Mouse (Mus musculus) embryonic facial prominence, embryonic 12.5 days (tissue): ENCODE data around the gene Lrp10. TPM values are rescaled to one million over a fixed set of nuclear protein-coding genes. Genes with fewer than 3 reads are reported as not detected.
A peak's percentile ranks its signal among the peaks of the same experiment; 100 is the strongest.

Source experiments
- ATAC-seq: fragments of 200-750 bp; cut with Nextera tagmentation; 2 replicates; pipeline ENCODE4 v1.8.0; 2017; ENCODE audit not compliant: insufficient number of reproducible peaks, insufficient read depth, low FRiP score, low TSS enrichment
- H3K27ac ChIP-seq: fragments of 300-500 bp; sonication (generic); 2 replicates; pipeline ENCODE4 v1.5.1; 2016; ENCODE audit warnings: mild to moderate bottlenecking
- H3K27me3 ChIP-seq: fragments of 300-500 bp; sonication (generic); 2 replicates; pipeline ENCODE4 v1.6.1; 2016; ENCODE audit warnings: mild to moderate bottlenecking, moderate library complexity
- H3K36me3 ChIP-seq: fragments of 300-500 bp; sonication (generic); 2 replicates; pipeline ENCODE4 v1.6.1; 2016; ENCODE audit warnings: mild to moderate bottlenecking
- H3K4me1 ChIP-seq: fragments of 300-500 bp; sonication (generic); 2 replicates; pipeline ENCODE4 v1.6.1; 2016
- H3K4me2 ChIP-seq: fragments of 300-500 bp; sonication (generic); replicated peaks from 2 replicates; pipeline ENCODE4 v1.6.1; 2016; ENCODE audit warnings: mild to moderate bottlenecking, moderate library complexity
- H3K4me3 ChIP-seq: fragments of 300-500 bp; sonication (generic); 2 replicates; pipeline ENCODE4 v1.5.1; 2016; ENCODE audit warnings: mild to moderate bottlenecking
- H3K9ac ChIP-seq: fragments of 300-500 bp; sonication (generic); 2 replicates; pipeline ENCODE4 v1.6.1; 2016; ENCODE audit warnings: mild to moderate bottlenecking, moderate library complexity
- H3K9me3 ChIP-seq: fragments of 300-500 bp; sonication (generic); 2 replicates; pipeline ENCODE4 v1.6.1; 2016; ENCODE audit warnings: mild to moderate bottlenecking, moderate library complexity
- WGBS: fragments of 180-500 bp; shearing (Covaris S2); methylation state at CpG from one replicate; pipeline ENCODE4 v1.1.7; 2016; 5-methylcytosine and 5-hydroxymethylcytosine counted together
- polyA plus RNA-seq: library from polyadenylated mRNA; unstranded; fragments of >200 nt; fragmentation: Nextera tagmentation; extraction: Ambion mirVana; gene quantifications from 2 replicates; pipeline ENCODE4 v1.2.1, GENCODE M21; 2016

Gene Lrp10
- polyA plus RNA-seq, result 33.1 and 34.6 TPM in 2 replicates

- Histone ChIP-seq H3K36me3 (peaks cover 19% of the 10 kb centered on the region), H3K27ac (peak within 1 kb of the TSS; percentile 51; the same call in 1 of the 2 replicates), H3K4me1 (peaks cover 4% of the 10 kb centered on the region; the same call in 1 of the 2 replicates), H3K9ac (peak within 1 kb of the TSS; percentile 73), H3K4me2 (peak within 1 kb of the TSS; percentile 78), H3K27me3 (no peaks in the 10 kb centered on the region), H3K9me3 (no peaks in the 10 kb centered on the region), H3K4me3 (peak within 1 kb of the TSS; percentile 73)
- WGBS, result under 1% methylated on average over 35 of the region's 35 CpGs
- peak; percentile 87 for ATAC-seq
These were observed at the start of gene Lrp10 for GRCm38 (mm10) chr14:54463959-54464292. TSS of gene Lrp10 (plus strand) at chr14:54464137.

GRCm38 (mm10) chr14:54415241-54416020 is 48.5 kb upstream of the Lrp10 start:
- Histone ChIP-seq H3K4me1 (peaks cover 18% of the 10 kb centered on the region), H3K4me2 (no peak overlapping the region), H3K9me3 (no peaks in the 10 kb centered on the region), H3K27me3 (peaks cover 19% of the 10 kb centered on the region), H3K27ac (no peak overlapping the region), H3K36me3 (no peaks in the 10 kb centered on the region), H3K4me3 (no peak overlapping the region), H3K9ac (no peak overlapping the region)
- ATAC-seq, result no peak
- WGBS, result 12% methylated on average over 13 of the region's 13 CpGs

GRCm38 (mm10) chr14:54416229-54416775 is 47.6 kb upstream of the Lrp10 start:
- Histone ChIP-seq H3K4me2 (no peak overlapping the region), H3K4me3 (no peak overlapping the region), H3K4me1 (peaks cover 16% of the 10 kb centered on the region), H3K9ac (no peak overlapping the region), H3K9me3 (no peaks in the 10 kb centered on the region), H3K27ac (no peak overlapping the region), H3K36me3 (no peaks in the 10 kb centered on the region), H3K27me3 (peaks cover 19% of the 10 kb centered on the region)
- 31% methylated on average over 5 of the region's 5 CpGs for WGBS
- no peak for ATAC-seq

GRCm38 (mm10) chr14:54416830-54417229 is 47.1 kb upstream of the Lrp10 start:
- Histone ChIP-seq H3K4me3 (no peak overlapping the region), H3K36me3 (no peaks in the 10 kb centered on the region), H3K27me3 (peaks cover 19% of the 10 kb centered on the region), H3K27ac (no peak overlapping the region), H3K4me2 (no peak overlapping the region), H3K9me3 (no peaks in the 10 kb centered on the region), H3K4me1 (peaks cover 16% of the 10 kb centered on the region), H3K9ac (no peak overlapping the region)
- WGBS, result 51% methylated on average over 4 of the region's 4 CpGs
- ATAC-seq, result no peak

- Histone ChIP-seq H3K27me3 (peaks cover 19% of the 10 kb centered on the region), H3K9ac (no peak within 1 kb of the TSS), H3K9me3 (no peaks in the 10 kb centered on the region), H3K4me1 (peaks cover 16% of the 10 kb centered on the region), H3K36me3 (no peaks in the 10 kb centered on the region), H3K27ac (no peak within 1 kb of the TSS), H3K4me3 (0 out of 2 replicates have a peak within 1 kb of the TSS, but pooled peaks have one; percentile 12), H3K4me2 (peak within 1 kb of the TSS; percentile 25)
- no peak; the same call in 1 of the 2 replicates for ATAC-seq
- WGBS, result 4% methylated on average over 19 of the region's 19 CpGs
These were observed 46.3 kb upstream of the Lrp10 start, which contains the start of gene Slc7a7 for GRCm38 (mm10) chr14:54417623-54418081. TSS of gene Slc7a7 (minus strand) at chr14:54417780.

GRCm38 (mm10) chr14:54421014-54421413 is 42.9 kb upstream of the Lrp10 start:
- Histone ChIP-seq H3K27ac (no peak overlapping the region), H3K27me3 (peaks cover 13% of the 10 kb centered on the region), H3K4me1 (0 out of 2 replicates have a peak, but pooled peaks cover 4% of the 10 kb centered on the region), H3K9ac (no peak overlapping the region), H3K4me2 (no peak overlapping the region), H3K9me3 (no peaks in the 10 kb centered on the region), H3K4me3 (no peak overlapping the region), H3K36me3 (no peaks in the 10 kb centered on the region)
- ATAC-seq, result no peak
- 58% methylated on average over 2 of the region's 2 CpGs for WGBS

GRCm38 (mm10) chr14:54423406-54423805 is 40.5 kb upstream of the Lrp10 start:
- no peak overlapping the region for H3K4me3 ChIP-seq
- H3K27ac ChIP-seq, result no peak overlapping the region
- no peak for ATAC-seq
- H3K4me2 ChIP-seq, result no peak overlapping the region
- 59% methylated on average over 5 of the region's 5 CpGs for WGBS
- no peak overlapping the region for H3K9ac ChIP-seq
- no peaks in the 10 kb centered on the region for H3K36me3 ChIP-seq
- H3K9me3 ChIP-seq, result no peaks in the 10 kb centered on the region
- H3K4me1 ChIP-seq, result 0 out of 2 replicates have a peak, but pooled peaks cover 6% of the 10 kb centered on the region
- no peaks in the 10 kb centered on the region for H3K27me3 ChIP-seq

- H3K4me3 ChIP-seq, result no peak overlapping the region
- no peak overlapping the region for H3K4me2 ChIP-seq
- peaks cover 6% of the 10 kb centered on the region; the same call in 1 of the 2 replicates for H3K36me3 ChIP-seq
- no peak overlapping the region for H3K9ac ChIP-seq
- ATAC-seq, result no peak
- H3K27ac ChIP-seq, result no peak overlapping the region
- H3K4me1 ChIP-seq, result peaks cover 11% of the 10 kb centered on the region
- no peaks in the 10 kb centered on the region for H3K27me3 ChIP-seq
- H3K9me3 ChIP-seq, result no peaks in the 10 kb centered on the region
- WGBS, result 88% methylated on average over 1 of the region's 1 CpGs
These were observed 39.3 kb upstream of the Lrp10 start for GRCm38 (mm10) chr14:54424634-54425033.

- peaks cover 21% of the 10 kb centered on the region for H3K4me1 ChIP-seq
- ATAC-seq, result no peak
These were observed 38.4 kb upstream of the Lrp10 start for GRCm38 (mm10) chr14:54425540-54425939.

GRCm38 (mm10) chr14:54426003-54426688 is 37.8 kb upstream of the Lrp10 start:
- no peak for ATAC-seq
- Histone ChIP-seq H3K27me3 (no peaks in the 10 kb centered on the region), H3K9ac (peak overlapping the region; percentile 83), H3K27ac (peak overlapping the region; percentile 90), H3K4me1 (peaks cover 24% of the 10 kb centered on the region), H3K36me3 (peaks cover 9% of the 10 kb centered on the region; the same call in 1 of the 2 replicates), H3K9me3 (no peaks in the 10 kb centered on the region), H3K4me2 (peak overlapping the region; percentile 63), H3K4me3 (peak overlapping the region; percentile 82)
- WGBS, result 34% methylated on average over 14 of the region's 14 CpGs

More at GRCm38 (mm10) chr14:54425540-54425939, 38.4 kb upstream of the Lrp10 start:
- H3K4me2 ChIP-seq, result peak overlapping the region; percentile 63
- H3K27me3 ChIP-seq, result no peaks in the 10 kb centered on the region
- H3K27ac ChIP-seq, result no peak overlapping the region
- no peak overlapping the region for H3K4me3 ChIP-seq
- no peaks in the 10 kb centered on the region for H3K9me3 ChIP-seq
- peaks cover 9% of the 10 kb centered on the region; the same call in 1 of the 2 replicates for H3K36me3 ChIP-seq
- 100% methylated on average over 1 of the region's 1 CpGs for WGBS
- no peak overlapping the region for H3K9ac ChIP-seq

- Histone ChIP-seq H3K36me3 (peaks cover 9% of the 10 kb centered on the region; the same call in 1 of the 2 replicates), H3K4me1 (peaks cover 24% of the 10 kb centered on the region), H3K9ac (peak within 1 kb of the TSS; percentile 83), H3K4me3 (peak within 1 kb of the TSS; percentile 82), H3K9me3 (no peaks in the 10 kb centered on the region), H3K4me2 (peak within 1 kb of the TSS; percentile 63), H3K27ac (peak within 1 kb of the TSS; percentile 90), H3K27me3 (no peaks in the 10 kb centered on the region)
- peak; percentile 62 for ATAC-seq
- WGBS, result under 1% methylated on average over 48 of the region's 48 CpGs
These were observed 37.1 kb upstream of the Lrp10 start, which contains the start of gene Mrpl52 for GRCm38 (mm10) chr14:54426689-54427398. TSS of gene Mrpl52 (plus strand) at chr14:54426909.
